Mouse (Mus musculus): Measurements from ENCODE around the gene Lhfpl2.

DNA sequence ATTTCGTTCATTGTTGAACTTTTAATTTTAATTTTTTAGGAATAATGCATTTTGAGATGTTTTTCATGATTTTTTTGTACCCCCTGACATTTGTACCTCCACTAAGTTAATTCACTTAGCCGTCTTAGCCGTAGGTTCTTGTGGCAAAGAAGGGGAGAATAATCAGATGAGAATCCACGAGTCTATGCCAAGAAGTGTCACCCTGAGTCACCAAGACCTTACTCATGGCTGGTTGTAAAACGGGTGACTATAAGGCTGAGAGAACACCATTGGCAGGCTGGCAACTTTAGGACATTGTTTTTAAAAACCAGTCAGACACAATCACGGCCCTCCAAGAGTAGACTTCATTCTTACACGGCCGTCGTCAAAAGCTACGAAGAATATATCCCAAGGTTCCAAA is 95.2 kb downstream of the Lhfpl2 start:
- TF ChIP-seq SMC3 (IDR thresholded peaks at IDR 0.05; ENCODE audit: low read depth, low read length) (no peak), USF2 (conservative IDR thresholded peaks at IDR 0.05; ENCODE audit: low read depth, low read length) (no peak), CTCF (conservative IDR thresholded peaks at IDR 0.05 in 1 of 2, IDR thresholded peaks at IDR 0.05 in 1 of 2; ENCODE audit: low read depth in 2 of 2, low read length in 2 of 2) (no peak), HCFC1 (IDR thresholded peaks at IDR 0.05; ENCODE audit: low read depth, low read length) (no peak), KAT2A (IDR thresholded peaks at IDR 0.05; ENCODE audit: insufficient replicate concordance, low read length) (no peak), POLR2A (IDR thresholded peaks at IDR 0.05; ENCODE audit: low read depth, low read length) (no peak), EP300 (IDR thresholded peaks at IDR 0.05; ENCODE audit: low read length) (no peak), ZKSCAN1 (IDR thresholded peaks at IDR 0.05; ENCODE audit: borderline replicate concordance, low read depth, low read length) (no peak), CHD1 (IDR thresholded peaks at IDR 0.05; ENCODE audit: low read depth, low read length) (no peak), ELF1 (IDR thresholded peaks at IDR 0.05; ENCODE audit: low read depth, low read length) (no peak), ETS1 (conservative IDR thresholded peaks at IDR 0.05; ENCODE audit: low read depth, low read length) (no peak), RAD21 (IDR thresholded peaks at IDR 0.05; ENCODE audit: low read depth, low read length) (no peak), MAZ (IDR thresholded peaks at IDR 0.05; ENCODE audit: low read depth, low read length) (no peak), SIN3A (IDR thresholded peaks at IDR 0.05; ENCODE audit: low read length) (no peak)
